Mouse (Mus musculus): ENCODE data around the gene Os9. TPM values are rescaled to one million over a fixed set of nuclear protein-coding genes. Genes with fewer than 3 reads are reported as not detected.
"Not testable (repeated sequence)": the region's sequence is repeated elsewhere in the genome, so short reads cannot be mapped to it uniquely, and the experiment has no call there.

The Os9 gene
- polyA plus RNA-seq, 1 experiment, result 108 TPM

DNA sequence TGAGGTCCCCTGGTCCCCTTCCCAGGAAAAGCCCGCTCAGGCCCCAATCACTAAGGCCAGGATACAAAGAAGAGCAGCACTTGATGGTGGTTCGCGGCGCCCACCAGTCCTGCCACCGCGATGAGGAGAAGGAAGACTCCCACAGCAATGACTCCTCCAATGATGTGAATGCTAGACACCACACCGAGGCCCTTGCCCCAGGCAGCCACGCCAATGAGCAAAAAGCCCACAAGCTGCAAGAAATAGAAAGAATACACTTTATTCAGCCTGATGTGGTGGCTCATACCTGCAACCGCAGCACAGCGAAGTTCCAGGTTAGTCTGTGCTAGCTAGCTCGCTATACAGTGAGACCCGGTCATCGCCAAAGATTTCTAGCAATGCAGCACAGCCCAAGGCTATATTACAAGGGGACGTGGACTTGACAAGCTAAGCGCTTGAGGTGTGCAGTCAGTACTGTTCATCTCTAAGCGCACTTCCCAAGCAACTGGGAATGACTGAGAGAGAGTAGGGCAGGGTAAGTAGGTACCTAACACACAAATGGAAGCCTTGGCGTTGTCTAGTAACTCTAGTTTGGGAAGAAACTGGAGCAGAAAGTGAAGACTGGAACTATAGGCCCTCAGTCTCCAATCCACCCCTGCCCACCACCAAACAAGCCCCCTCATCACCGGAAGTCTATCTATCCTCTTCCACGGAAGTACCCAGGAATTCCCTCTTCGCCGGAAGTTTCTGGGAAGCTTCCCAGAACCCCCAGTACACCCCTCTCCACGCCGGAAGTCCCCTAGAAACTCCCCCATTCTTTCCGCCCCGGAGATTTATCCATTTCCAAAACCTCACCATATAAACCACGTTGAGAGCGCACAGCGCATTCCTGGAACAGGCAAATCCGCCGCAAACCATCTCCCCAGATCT is 51.4 kb downstream of the Os9 start:
- no peak for DNase-seq (ENCODE audit: extremely low spot score in 1 of 2, low spot score in 1 of 2)

DNA sequence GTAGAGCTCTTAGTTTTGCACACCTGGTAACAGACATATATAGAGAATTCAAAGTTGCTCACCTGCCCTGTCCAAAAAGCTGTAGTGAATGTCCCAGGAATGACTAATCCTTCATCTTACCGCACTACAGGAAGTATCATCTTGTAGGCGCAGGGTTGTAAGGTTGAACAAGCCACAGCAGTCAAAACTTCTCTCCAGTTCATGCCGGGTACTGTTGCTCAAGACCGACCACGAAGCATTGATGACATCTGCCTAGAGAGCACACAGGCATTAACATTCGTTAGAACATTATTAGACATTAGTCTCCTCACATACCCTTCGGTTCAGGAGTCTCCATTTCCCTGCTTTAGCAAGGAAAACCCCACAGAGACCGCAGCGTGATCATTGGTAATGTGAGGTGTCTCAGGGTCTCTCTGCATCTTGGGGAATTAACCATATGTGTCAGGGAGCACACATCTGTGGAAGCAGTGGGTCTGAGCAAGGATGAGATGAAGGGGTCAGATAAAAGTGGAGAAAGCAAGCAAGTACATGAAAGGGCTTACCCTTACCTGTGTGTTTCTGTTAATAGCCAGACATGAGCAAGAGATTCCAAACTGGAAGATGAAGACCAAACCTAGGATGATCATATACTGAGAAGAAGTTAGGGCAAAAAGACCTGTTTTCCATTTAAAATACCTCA is 52.4 kb downstream of the Os9 start:
- DNase-seq (ENCODE audit: extremely low spot score in 1 of 2, low spot score in 1 of 2), result no peak

DNA sequence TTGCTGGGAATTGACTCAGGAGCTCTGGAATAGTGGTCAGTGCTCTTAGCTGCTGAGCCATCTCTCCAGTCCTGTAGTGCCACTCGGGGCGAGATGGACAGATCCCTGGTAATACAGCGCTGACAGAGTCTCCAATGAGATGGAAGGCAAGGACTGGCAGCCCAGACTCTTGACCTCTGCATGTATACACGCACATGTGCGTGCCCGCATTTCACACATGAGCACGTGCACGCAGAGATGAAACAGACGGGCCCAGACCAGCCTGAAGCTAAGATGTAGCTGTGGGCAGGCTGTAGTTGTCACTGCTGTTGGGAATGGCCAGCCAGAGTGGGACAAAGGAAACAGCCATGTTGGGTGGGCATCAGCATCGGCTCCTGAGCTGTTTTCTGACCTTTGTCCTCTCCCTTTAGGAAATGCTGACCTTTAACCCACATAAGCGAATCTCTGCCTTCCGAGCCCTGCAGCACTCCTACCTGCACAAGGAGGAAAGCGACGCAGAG is 54.4 kb downstream of the Os9 start:
- no peak for DNase-seq (ENCODE audit: extremely low spot score in 1 of 2, low spot score in 1 of 2)

DNA sequence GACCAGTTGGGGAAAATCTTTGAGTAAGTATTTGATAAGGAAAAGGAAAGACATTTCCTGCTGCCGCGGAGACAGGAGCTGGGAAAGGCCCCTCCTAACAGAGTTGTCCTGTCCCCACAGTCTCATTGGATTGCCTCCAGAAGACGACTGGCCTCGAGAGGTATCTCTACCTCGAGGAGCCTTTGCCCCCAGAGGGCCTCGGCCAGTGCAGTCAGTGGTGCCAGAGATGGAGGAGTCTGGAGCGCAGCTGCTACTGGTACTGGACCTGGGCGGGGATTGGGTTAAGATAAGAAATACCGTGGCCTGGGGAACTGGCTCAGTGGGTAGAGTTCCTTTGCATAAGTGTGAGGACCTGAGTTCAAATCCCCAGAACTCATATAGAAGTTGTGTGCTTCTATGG is 55.0 kb downstream of the Os9 start:
- no peak for DNase-seq (ENCODE audit: extremely low spot score in 1 of 2, low spot score in 1 of 2)

DNA sequence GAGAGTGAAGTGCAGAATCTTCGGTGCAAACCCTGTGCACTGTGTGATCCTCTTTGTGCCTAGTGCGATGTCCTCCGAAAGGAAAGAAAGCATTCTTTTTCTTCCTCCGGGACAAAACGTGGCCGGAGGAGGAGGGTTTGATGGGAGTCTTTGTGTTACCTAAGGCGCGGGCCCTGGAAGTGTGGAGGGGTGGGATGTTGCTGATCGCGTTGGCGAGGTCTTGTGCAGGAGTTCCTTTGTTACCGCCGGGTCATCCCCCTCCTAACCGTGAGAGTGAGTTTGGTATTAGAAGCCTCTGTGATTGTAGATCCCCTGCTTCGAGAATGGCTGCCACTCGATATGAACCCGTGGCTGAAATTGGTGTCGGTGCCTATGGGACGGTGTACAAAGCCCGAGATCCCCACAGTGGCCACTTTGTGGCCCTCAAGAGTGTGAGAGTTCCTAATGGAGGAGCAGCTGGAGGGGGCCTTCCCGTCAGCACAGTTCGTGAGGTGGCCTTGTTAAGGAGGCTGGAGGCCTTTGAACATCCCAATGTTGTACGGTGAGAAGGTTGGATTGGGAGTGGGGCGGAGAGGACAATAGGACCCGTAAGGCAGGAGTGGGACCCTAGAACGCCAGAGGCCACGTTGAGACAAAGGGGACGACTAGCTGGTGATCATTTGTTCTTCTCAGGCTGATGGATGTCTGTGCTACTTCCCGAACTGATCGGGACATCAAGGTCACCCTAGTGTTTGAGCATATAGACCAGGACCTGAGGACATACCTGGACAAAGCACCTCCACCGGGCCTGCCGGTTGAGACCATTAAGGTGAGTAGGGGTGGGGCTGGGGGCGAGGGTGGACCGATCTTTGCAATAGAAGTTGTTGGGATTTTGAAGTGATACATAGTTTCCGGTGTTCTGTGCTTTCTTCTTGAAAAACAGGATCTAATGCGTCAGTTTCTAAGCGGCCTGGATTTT is 56.7 kb downstream of the Os9 start:
- no peak for DNase-seq (ENCODE audit: extremely low spot score in 1 of 2, low spot score in 1 of 2)

DNA sequence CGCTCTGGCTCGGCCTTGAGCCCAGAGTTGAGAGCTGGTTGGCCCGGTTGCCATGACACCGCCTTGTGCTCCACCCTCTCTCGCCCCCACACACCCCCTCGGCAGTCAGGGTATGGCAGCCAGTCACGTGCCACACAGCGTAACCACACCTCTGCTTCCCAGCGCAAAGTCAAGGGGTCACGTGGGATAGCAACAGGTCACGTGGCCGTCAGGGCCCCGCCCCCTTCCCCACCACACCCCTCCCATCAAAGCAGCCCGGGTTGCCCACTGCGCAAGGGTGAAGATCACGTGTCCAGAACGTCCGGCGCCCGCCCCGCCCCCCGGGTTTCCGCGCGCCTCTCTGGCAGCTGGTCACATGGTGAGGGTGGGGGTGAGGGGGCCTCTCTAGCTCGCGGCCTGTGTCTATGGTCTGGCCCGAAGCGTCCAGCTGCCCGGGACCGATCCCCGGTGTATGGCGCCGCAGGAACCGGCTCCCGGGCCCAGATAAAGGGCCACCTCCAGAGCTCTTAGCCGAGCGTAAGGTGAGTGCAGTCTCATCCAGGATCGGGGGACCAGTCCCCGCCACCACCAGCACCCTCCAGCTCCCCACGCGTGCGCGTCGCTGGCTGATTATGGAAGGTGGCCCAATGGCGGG is 57.6 kb downstream of the Os9 start, which contains the start of gene Cdk4:
Gene Cdk4, plus strand, starts transcription at position 296 of the 634 bp plus-strand sequence.
- peak; percentile 97 to 99 for DNase-seq (ENCODE audit: extremely low spot score in 1 of 2, low spot score in 1 of 2)

DNA sequence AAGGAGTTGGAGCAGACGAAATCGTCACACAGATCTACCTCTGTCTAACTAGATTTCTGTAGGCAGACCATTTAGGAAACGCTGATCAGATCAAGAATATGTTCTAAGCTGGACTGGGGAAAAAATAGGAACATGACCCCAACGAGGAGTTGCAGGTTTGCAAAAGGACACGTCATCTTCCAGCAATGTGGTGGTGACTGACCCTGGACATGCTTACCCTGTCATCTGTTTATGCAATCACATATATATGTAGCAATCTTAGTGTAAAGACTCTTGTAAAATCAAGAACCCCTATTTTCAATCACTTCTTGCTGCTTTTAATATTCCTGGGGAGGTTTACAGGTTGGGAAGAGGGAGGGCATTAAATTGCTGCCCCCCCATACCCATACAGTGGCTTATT is 58.4 kb downstream of the Os9 start:
- DNase-seq (ENCODE audit: extremely low spot score in 1 of 2, low spot score in 1 of 2), result no peak

DNA sequence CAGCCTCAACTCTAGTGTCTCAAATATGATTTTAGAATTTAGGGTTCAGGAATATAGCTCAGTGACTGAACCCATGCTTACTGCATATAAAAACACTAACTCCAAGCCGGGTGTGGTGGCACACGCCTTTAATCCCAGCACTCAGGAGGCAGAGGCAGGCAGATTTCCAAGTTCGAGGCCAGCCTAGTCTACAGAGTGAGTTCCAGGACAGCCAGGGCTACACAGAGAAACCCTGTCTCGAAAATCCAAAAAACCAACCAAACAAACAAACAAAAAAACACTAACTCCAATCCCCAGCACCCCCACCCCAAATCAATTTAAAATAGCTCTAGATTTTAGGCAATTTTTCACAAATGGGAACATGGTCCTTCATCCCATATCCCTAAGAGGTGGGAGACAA is 58.8 kb downstream of the Os9 start:
- not testable (repeated sequence) for DNase-seq (ENCODE audit: extremely low spot score in 1 of 2, low spot score in 1 of 2)

DNA sequence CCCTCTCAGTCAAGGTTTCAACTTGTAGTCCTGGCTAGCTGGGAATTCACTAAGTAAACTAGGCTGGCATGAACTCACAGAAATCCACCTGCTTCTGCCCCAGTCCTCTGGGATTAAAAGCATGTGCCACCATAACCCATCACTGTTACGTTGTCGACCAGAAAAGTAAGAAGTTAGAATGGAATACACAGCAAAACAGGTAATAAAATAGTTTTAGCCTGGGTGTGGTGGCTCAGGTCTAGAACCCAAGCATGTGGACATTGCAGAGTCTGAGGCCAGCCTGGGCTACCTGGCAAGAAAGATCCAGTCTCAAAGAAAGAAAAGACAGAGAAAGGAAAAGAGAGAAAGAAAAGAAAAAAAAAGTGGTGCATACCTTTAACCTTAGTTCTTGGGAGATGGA is 59.4 kb downstream of the Os9 start:
- no peak for DNase-seq (ENCODE audit: extremely low spot score in 1 of 2, low spot score in 1 of 2)

DNA sequence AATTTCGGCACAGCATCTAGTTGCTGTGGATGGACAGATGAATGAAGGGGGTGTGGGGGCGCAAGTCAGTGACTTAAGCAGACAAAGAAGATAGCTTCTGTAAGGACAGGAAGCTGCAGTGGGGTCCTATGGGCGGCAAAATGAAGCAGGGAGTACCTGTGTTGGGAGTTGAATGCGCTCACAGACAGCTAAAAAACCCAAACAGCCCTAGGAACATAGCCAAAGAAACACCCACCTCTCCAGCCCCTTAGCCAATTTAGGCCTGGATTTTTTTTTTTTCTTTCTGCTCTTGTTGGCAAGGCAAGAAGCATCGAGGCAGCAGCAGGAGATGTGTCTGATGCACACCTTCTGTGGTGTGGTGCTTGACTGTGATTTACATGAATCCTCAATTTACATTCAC is 59.8 kb downstream of the Os9 start:
- DNase-seq (ENCODE audit: extremely low spot score in 1 of 2, low spot score in 1 of 2), result no peak

DNA sequence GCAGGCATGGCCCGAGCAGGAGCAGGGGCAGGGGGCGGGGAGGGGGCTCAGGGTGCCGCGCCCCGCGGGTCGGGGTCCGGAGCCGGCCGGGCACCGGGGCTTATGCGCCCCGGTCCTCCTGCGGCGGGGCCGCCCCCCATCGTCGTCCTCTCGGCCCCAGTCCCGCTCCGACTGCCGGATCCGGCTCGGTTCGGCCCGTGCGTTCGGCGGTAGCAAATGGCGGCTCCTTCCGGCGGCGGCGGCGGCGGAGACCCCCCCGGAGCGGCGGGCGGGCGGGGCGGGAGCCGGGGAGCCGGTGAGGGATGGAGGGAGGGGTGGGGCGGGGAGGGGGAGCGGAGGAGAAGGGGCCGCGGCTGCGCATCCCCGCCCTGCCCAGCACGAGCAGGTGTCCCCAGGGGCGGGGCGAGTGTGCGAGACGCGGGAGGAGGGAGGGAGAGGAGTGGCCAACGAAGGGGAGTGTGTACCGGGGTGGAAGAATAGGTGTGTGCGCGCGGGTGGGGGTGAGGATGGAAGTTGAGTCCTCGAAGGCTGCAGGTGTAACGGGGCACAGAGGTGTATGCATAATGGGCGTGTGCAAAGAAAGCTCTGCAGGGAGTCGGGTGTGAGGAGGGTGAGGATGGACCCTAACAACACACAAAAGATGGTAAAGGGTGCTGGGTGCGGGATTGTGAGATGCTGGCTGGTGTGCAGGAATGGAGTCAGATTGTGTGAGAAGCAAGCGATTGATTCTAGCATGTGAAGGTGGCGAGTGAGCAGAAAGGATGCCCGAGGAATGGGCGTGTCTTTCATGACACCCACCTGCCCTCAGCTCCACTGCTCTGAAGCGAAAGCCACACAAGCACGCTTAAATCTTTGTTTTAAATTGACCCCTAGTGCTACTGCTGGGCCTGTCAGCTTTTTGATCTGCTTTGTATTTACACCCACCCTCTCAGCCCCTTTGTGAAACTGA is 60.7 kb downstream of the Os9 start, which contains the start of gene March9:
Gene March9, minus strand, starts transcription at position 217 of the 949 bp plus-strand sequence.
- DNase-seq (ENCODE audit: extremely low spot score in 1 of 2, low spot score in 1 of 2), result peak in 1 of 2 experiments; percentile 80

DNA sequence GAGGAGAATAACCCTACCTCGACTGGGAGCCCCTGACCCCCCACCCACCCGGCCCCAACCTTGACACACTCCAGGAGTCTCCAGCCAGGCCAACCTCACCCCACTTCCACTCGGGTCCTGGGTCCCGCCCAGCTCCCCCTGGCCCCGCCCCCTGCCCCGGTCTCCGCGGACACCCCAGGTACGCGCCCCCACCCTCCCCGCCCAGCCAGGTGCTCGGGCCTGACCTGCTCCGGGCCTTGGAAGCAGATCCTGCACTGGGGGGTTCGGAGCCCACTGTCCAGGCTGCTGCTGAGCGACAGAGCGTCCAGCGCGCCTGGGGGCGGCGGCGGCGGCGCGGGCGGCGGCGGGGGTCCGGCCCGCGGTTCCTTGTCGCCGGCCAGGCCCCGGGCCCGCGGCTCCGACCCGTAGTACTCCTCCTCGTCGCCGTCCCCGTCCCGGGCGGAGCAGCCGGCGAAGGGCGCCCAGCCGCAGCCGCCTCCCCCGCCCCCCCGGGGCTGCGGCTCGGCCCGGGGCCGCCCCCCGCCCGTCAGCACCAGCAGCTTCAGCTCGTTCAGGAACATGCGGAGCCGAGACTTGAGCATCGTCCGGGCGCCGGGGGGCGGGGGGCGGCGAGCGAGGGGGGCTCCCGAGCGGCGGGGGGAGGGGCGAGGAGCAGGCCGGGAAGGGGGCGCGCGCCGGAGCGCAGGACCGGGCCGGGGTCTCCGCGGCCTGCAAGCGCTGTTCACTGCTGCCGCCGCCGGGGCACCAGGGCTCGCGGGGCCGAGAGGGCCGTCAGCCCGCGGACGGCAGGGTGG is 61.6 kb downstream of the Os9 start:
- DNase-seq (ENCODE audit: extremely low spot score in 1 of 2, low spot score in 1 of 2), result no peak

DNA sequence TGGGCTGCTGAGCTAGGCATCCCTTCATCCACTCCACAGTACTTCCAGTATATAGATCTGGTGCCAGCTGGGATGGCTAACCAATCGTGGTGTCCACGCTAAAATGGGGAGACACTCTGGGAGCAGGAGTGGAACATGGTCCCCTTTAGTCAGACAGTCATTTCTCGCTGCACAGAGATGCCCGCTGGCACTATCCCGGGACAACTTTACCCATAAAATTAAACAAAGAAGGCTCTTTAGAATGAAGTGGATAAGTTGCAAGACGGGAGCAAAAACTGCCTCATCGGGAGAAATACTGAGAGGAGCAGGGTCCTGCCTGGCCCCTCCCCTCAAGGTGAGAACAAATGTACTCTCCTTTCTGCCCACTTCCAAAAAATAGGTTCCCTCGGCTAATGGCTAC is 62.2 kb downstream of the Os9 start:
- DNase-seq (ENCODE audit: extremely low spot score in 1 of 2, low spot score in 1 of 2), result no peak

DNA sequence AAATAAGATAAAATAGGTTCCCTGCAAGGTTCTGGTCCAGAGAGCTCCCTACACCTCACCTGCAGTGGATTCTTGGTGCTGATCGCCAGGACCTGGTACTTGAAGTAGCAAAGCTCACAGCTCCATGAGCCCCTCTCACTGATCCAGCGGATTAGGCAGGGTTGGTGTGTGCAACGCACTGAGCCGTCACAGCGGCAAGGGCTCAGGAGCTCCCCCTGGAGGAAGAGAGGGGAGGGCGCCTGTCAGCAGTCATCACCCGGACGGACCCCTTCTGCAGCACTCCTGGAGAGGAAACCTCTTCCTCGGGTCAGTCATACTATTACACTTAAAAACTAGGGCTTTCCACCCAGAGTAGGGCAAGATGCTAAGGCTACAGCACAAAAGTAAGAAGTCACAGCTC is 62.8 kb downstream of the Os9 start:
- peak in 1 of 2 experiments; percentile 87 for DNase-seq (ENCODE audit: extremely low spot score in 1 of 2, low spot score in 1 of 2)

DNA sequence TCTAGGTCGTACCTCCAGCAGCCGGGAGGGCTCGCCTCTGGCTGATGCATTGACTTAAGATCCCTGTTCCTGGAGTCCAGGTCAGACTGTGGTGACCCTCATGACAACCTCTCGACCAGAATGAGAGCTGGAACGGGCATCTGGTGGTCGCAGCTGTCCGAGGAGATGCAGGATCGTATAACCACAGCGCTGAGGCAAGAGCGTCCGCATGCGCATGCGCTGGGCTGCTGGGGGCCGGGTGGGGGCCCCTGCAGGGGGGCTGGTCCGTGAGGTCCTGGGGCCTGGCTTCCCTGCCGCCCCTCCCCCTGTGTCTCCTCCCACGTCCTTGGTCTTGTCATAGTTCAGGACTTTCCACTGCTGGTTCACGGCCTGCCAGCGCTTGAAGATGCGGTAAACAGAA is 64.4 kb downstream of the Os9 start:
- DNase-seq (ENCODE audit: extremely low spot score in 1 of 2, low spot score in 1 of 2), result no peak

DNA sequence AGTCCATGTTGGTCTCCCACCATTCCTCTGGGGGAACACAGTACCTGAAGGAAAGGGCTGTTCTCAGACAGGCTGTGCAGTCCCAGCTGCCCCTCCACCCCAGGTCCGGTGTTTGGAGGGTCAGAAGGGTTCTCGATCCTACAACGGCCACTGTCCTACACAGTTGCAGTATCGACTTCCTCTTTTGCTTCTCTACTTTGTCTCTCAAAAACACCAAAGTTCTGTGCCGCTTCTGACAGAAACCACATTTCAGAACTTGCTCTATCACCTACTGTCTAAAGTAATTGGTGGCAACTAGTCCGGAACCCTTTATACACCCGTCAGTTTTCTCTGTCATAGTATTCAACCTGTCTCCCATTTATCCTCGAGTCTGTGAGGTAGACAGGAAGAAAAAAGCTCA is 65.5 kb downstream of the Os9 start:
- DNase-seq (ENCODE audit: extremely low spot score in 1 of 2, low spot score in 1 of 2), result no peak

DNA sequence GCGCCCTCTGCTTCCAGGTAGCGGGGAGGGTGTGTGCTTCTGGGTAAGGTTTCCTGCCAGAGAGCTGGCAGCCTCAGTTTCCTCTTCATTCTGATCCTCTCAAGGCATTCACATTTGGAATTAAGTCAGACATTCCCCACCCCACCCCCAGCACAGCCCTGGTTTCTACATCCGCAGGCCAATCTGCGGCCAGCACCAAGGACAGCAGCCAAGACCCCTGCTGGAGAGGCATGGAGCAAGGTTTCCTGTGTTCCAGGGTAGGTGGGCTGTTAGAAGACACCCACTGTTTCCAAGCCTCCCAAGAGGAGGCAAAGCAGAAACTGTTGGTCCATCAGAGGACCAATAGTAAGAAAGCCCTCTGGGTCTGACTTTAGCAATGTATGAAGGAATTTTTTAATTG is 66.3 kb downstream of the Os9 start:
- no peak for DNase-seq (ENCODE audit: extremely low spot score in 1 of 2, low spot score in 1 of 2)

DNA sequence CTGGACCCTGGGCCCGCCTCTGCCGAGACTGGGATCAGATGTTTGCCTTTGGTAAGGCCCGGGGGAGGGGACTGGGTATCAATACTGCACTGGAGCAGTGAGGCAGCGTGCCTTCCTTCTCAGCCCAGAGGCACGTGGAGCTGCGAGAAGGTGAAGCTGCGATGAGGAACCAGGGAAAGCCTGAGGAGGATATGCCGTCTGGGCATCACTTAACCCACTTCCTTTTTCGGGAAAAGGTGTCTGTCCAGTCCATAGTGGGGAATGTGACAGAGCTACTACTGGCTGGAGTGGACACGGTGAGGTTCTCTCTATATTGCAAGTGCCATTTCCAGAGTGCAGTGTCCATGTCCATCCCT is 70.8 kb downstream of the Os9 start:
- no peak for DNase-seq (ENCODE audit: extremely low spot score in 1 of 2, low spot score in 1 of 2)
